In the genomic region with DNA sequence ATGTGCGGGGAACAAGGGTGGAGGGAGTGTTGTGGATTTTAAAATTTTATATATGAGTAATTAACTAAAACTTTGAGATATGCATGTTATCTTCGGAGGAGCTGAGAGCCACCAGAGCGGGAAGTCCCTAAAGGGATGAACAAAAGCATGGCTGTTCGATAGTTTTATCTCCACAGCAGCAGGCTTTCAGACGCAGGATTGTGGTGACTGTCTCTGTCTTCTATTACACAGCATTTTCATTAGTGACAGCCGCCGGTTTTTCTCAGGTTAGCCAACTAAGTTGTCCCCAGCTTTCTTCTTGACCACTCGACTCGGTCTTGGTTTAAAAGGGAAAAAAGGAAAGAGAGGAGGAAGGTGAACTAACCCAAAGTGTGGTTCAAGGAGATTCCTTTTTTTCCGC, we compare ENCODE assay signal across 8 mouse cellular contexts. TPM values are rescaled to one million over a fixed set of nuclear protein-coding genes. Genes with fewer than 3 reads are reported as not detected.
DNase-seq lines count a peak whose midpoint lies in the region; ATAC-seq and TF ChIP-seq lines count a peak whose summit lies in the region.

No protein-coding gene starts in this region.

- H3K4me1 ChIP-seq in lung, embryonic 14.5 days (ENCODE audit: insufficient read depth), result peaks cover 8% of the 10 kb centered on the region
- peaks cover 10% of the 10 kb centered on the region; the same call in 1 of the 2 replicates for H3K4me1 ChIP-seq in intestine, embryonic 15.5 days (replicated peaks)
- peaks cover 12% of the 10 kb centered on the region for H3K4me1 ChIP-seq in neural tube, embryonic 12.5 days

- 11% methylated on average over 10 of the region's 10 CpGs for WGBS in lung, embryonic 14.5 days
- 13% methylated on average over 10 of the region's 10 CpGs for WGBS in intestine, embryonic 15.5 days
- WGBS in neural tube, embryonic 12.5 days, result 12% methylated on average over 10 of the region's 10 CpGs

- H3K27me3 ChIP-seq in lung, embryonic 14.5 days (ENCODE audit: insufficient read depth, low read length), result no peaks in the 10 kb centered on the region
- H3K27me3 ChIP-seq in intestine, embryonic 15.5 days (replicated peaks), result no peaks in the 10 kb centered on the region
- H3K27me3 ChIP-seq in neural tube, embryonic 12.5 days (replicated peaks), result no peaks in the 10 kb centered on the region

- ATAC-seq in lung, embryonic 14.5 days (ENCODE audit: insufficient read depth), result no peak
- peak; percentile 38 for ATAC-seq in common myeloid progenitor, adult 5-6 weeks (replicated peaks; ENCODE audit: low read depth, poor library complexity, severe bottlenecking)
- no peak for ATAC-seq in intestine, embryonic 15.5 days
- ATAC-seq in neural tube, embryonic 12.5 days (ENCODE audit: low FRiP score, low read depth), result no peak
- no peak for ATAC-seq in frontal cortex, adult (ENCODE audit: low TSS enrichment)

- peak overlapping the region; percentile 50 for H3K9ac ChIP-seq in lung, embryonic 14.5 days
- peak overlapping the region; percentile 76 for H3K9ac ChIP-seq in intestine, embryonic 15.5 days
- H3K9ac ChIP-seq in neural tube, embryonic 12.5 days, result peak overlapping the region; percentile 61

- DNase-seq in lung, embryonic 14.5 days, result no peak
- DNase-seq in lung, postnatal 4 days, result no peak
- no peak for DNase-seq in urinary bladder, postnatal 14 days (ENCODE audit: low spot score)
- DNase-seq in layer of hippocampus, adult 8-10 months (ENCODE audit: low spot score in 2 of 2), result no peak

- TF ChIP-seq CTCF in lung, embryonic 14.5 days (IDR thresholded peaks at IDR 0.05; ENCODE audit: low read depth), result no peak

- H3K27ac ChIP-seq in lung, embryonic 14.5 days (ENCODE audit: low read depth), result 0 out of 2 replicates have a peak overlapping the region, but pooled peaks have one; percentile 21
- H3K27ac ChIP-seq in intestine, embryonic 15.5 days, result no peak overlapping the region
- H3K27ac ChIP-seq in neural tube, embryonic 12.5 days, result no peak overlapping the region

- H3K36me3 ChIP-seq in lung, embryonic 14.5 days (ENCODE audit: insufficient read depth), result no peaks in the 10 kb centered on the region
- H3K36me3 ChIP-seq in intestine, embryonic 15.5 days, result no peaks in the 10 kb centered on the region
- no peaks in the 10 kb centered on the region for H3K36me3 ChIP-seq in neural tube, embryonic 12.5 days

- H3K9me3 ChIP-seq in lung, embryonic 14.5 days (ENCODE audit: low read depth, low read length), result no peaks in the 10 kb centered on the region
- H3K9me3 ChIP-seq in intestine, embryonic 15.5 days, result no peaks in the 10 kb centered on the region
- no peaks in the 10 kb centered on the region for H3K9me3 ChIP-seq in neural tube, embryonic 12.5 days

- peak overlapping the region; percentile 88 for H3K4me3 ChIP-seq in lung, embryonic 14.5 days (ENCODE audit: low read depth, low read length)
- H3K4me3 ChIP-seq in intestine, embryonic 15.5 days (replicated peaks), result peak overlapping the region; percentile 87
- peak overlapping the region; percentile 79 for H3K4me3 ChIP-seq in neural tube, embryonic 12.5 days

- H3K4me2 ChIP-seq in lung, embryonic 14.5 days, result peak overlapping the region; percentile 55
- peak overlapping the region; percentile 66 for H3K4me2 ChIP-seq in intestine, embryonic 15.5 days (replicated peaks)
- peak overlapping the region; percentile 83 for H3K4me2 ChIP-seq in neural tube, embryonic 12.5 days (replicated peaks)

RNA-seq across cellular contexts. Expression of a gene that starts 0.7 kb away (rescaled TPM):
- polyA plus RNA-seq in lung, embryonic 14.5 days (2014; fragmentation: Nextera tagmentation; extraction: Ambion mirVana), result 15.3 and 17.5 TPM in 2 replicates
- 20.0 and 20.8 TPM in 2 replicates for total RNA-seq in common myeloid progenitor, adult 5-6 weeks (2017)
- 9.0 and 9.1 TPM in 2 replicates for polyA plus RNA-seq in intestine, embryonic 15.5 days (2015; fragmentation: Nextera tagmentation; extraction: Ambion mirVana)
- 16.1 and 17.3 TPM in 2 replicates for polyA plus RNA-seq in neural tube, embryonic 12.5 days (2016; fragmentation: Nextera tagmentation; extraction: Ambion mirVana)
- total RNA-seq in layer of hippocampus, adult 8-10 months (2022), result 10 to 100 TPM; 62.2 to 67.0 (median 64.0) TPM
